Mouse (Mus musculus) midbrain, embryonic 16.5 days (tissue): ENCODE results near the gene Ano9. TPM values are rescaled to one million over a fixed set of nuclear protein-coding genes. Genes with fewer than 3 reads are reported as not detected.

Source experiments
- ATAC-seq: fragments of 200-750 bp; cut with Nextera tagmentation; 2 replicates; pipeline ENCODE4 v1.8.0; 2017; ENCODE audit warnings: moderate TSS enrichment
- H3K27ac ChIP-seq: fragments of 300-500 bp; sonication (generic); 2 replicates; pipeline ENCODE4 v1.5.1; 2014; ENCODE audit warnings: mild to moderate bottlenecking, low read length, mixed read lengths
- H3K27me3 ChIP-seq: fragments of 300-500 bp; sonication (generic); 2 replicates; pipeline ENCODE4 v1.6.1; 2014; ENCODE audit warnings: low read depth, low read length, mixed read lengths; ENCODE audit not compliant: control insufficient read depth, insufficient read depth
- H3K36me3 ChIP-seq: fragments of 300-500 bp; sonication (generic); 2 replicates; pipeline ENCODE4 v1.6.1; 2014; ENCODE audit warnings: mild to moderate bottlenecking, low read length, moderate library complexity, mixed read lengths; ENCODE audit not compliant: control insufficient read depth, insufficient read depth
- H3K4me1 ChIP-seq: fragments of 300-500 bp; sonication (generic); 2 replicates; pipeline ENCODE4 v1.6.1; 2014; ENCODE audit warnings: mild to moderate bottlenecking, low read length, mixed read lengths; ENCODE audit not compliant: control insufficient read depth, insufficient read depth
- H3K4me2 ChIP-seq: fragments of 300-500 bp; sonication (generic); 2 replicates; pipeline ENCODE4 v1.6.1; 2014; ENCODE audit warnings: mild to moderate bottlenecking, low read length, mixed read lengths
- H3K4me3 ChIP-seq: fragments of 300-500 bp; sonication (generic); 2 replicates; pipeline ENCODE4 v1.5.1; 2014; ENCODE audit warnings: low read depth, mild to moderate bottlenecking, low read length, moderate library complexity, mixed read lengths
- H3K9ac ChIP-seq: fragments of 300-500 bp; sonication (generic); 2 replicates; pipeline ENCODE4 v1.6.1; 2014; ENCODE audit warnings: low read depth, low read length, mixed read lengths
- H3K9me3 ChIP-seq: fragments of 300-500 bp; sonication (generic); replicated peaks from 2 replicates; pipeline ENCODE4 v1.6.1; 2014; ENCODE audit warnings: mild to moderate bottlenecking, low read length, mixed read lengths; ENCODE audit not compliant: control insufficient read depth, poor library complexity, severe bottlenecking
- WGBS: fragments of 180-500 bp; shearing (Covaris S2); extraction: QIAGEN DNeasy Blood & Tissue Kit; methylation state at CpG from one replicate; pipeline ENCODE4 v1.1.7; 2014; 5-methylcytosine and 5-hydroxymethylcytosine counted together
- polyA plus RNA-seq: library from polyadenylated mRNA; unstranded; fragments of >200 nt; fragmentation: Nextera tagmentation; extraction: Ambion mirVana; gene quantifications from 2 replicates; pipeline ENCODE4 v1.2.1, GENCODE M21; 2015

Gene Ano9
- polyA plus RNA-seq, 1 experiment from 2014 or later = 0.28 TPM

- no peak within 1 kb of the TSS for H3K4me3 ChIP-seq
- no peaks in the 10 kb centered on the region for H3K27me3 ChIP-seq
- no peaks in the 10 kb centered on the region for H3K36me3 ChIP-seq
- H3K4me2 ChIP-seq = no peak within 1 kb of the TSS
- no peak for ATAC-seq
- WGBS = 91% methylated on average over 15 of the region's 15 CpGs
- H3K4me1 ChIP-seq = no peaks in the 10 kb centered on the region
- no peak within 1 kb of the TSS for H3K9ac ChIP-seq
- H3K27ac ChIP-seq = no peak within 1 kb of the TSS
- no peaks in the 10 kb centered on the region for H3K9me3 ChIP-seq
Observed at GRCm38 (mm10) chr7:141077841-141078240, 39.8 kb downstream of the Ano9 start, which contains the start of gene Pkp3. Gene Pkp3 (plus strand): TSS chr7:141078218.

- 86% methylated on average over 4 of the region's 4 CpGs for WGBS
- H3K27ac ChIP-seq = no peak overlapping the region
- H3K4me2 ChIP-seq = no peak overlapping the region
- no peaks in the 10 kb centered on the region for H3K9me3 ChIP-seq
- no peak overlapping the region for H3K4me3 ChIP-seq
- H3K4me1 ChIP-seq = peaks cover 21% of the 10 kb centered on the region; the same call in 1 of the 2 replicates
- H3K36me3 ChIP-seq = no peaks in the 10 kb centered on the region
- no peak for ATAC-seq
- H3K27me3 ChIP-seq = no peaks in the 10 kb centered on the region
- H3K9ac ChIP-seq = no peak overlapping the region
Observed at GRCm38 (mm10) chr7:141073782-141074181, 43.8 kb downstream of the Ano9 start.

DNA sequence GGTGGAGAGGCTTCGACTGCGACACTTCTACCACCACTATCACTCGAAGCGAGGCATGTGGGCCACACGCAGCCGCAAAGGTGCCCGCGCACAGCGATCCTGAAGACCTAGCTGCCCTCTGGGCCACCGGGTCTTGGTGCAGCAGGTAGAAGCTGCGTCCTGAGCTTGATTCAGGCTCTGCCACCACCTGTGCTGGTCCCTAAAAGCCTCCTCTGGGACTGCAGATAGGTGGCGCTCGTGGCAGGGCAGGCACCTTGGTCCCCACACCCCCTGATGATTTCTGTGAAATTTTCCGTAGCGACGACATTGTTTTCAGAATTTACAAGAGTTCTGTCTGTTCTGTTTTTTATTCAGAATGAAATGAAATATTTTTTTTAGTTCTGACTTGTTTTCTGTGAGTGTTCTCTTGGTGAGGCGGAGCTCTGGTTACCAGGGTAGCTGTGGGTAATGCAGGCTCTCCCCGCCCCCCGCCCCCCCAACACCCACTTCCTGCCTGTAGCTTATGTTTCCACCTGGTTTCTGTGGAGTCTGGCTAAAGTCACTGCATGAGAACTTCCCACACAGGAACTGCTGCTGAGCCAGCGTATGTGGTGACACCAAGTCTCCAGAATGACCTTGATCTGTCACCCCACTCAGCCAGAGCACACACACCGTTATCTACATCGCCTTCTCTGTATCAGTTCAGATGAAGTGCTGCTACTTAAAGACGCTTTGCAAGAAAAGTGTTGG is 45.4 kb downstream of the Ano9 start:
- Histone ChIP-seq H3K4me1 (peaks cover 21% of the 10 kb centered on the region; the same call in 1 of the 2 replicates), H3K4me3 (no peak overlapping the region), H3K9me3 (no peaks in the 10 kb centered on the region), H3K27ac (no peak overlapping the region), H3K9ac (no peak overlapping the region), H3K36me3 (peaks cover 13% of the 10 kb centered on the region), H3K27me3 (no peaks in the 10 kb centered on the region), H3K4me2 (no peak overlapping the region; the same call in 1 of the 2 replicates)
- no peak for ATAC-seq
- WGBS = 46% methylated on average over 23 of the region's 23 CpGs

- Histone ChIP-seq H3K27me3 (no peaks in the 10 kb centered on the region), H3K36me3 (peaks cover 26% of the 10 kb centered on the region), H3K27ac (peak overlapping the region; percentile 93), H3K9ac (peak overlapping the region; percentile 76), H3K4me3 (peak overlapping the region; percentile 41), H3K4me1 (peaks cover 21% of the 10 kb centered on the region; the same call in 1 of the 2 replicates), H3K4me2 (peak overlapping the region; percentile 77), H3K9me3 (no peaks in the 10 kb centered on the region)
- ATAC-seq = peak; percentile 75
- 1% methylated on average over 51 of the region's 51 CpGs for whole genome bisulfite sequencing
Observed at GRCm38 (mm10) chr7:141070058-141070862, 47.3 kb downstream of the Ano9 start.

- H3K4me3 ChIP-seq = no peak overlapping the region
- peaks cover 42% of the 10 kb centered on the region for H3K36me3 ChIP-seq
- peaks cover 21% of the 10 kb centered on the region; the same call in 1 of the 2 replicates for H3K4me1 ChIP-seq
- no peaks in the 10 kb centered on the region for H3K9me3 ChIP-seq
- H3K9ac ChIP-seq = no peak overlapping the region
- no peak for ATAC-seq
- 78% methylated on average over 19 of the region's 19 CpGs for WGBS
- no peak overlapping the region for H3K27ac ChIP-seq
- no peak overlapping the region for H3K4me2 ChIP-seq
- H3K27me3 ChIP-seq = no peaks in the 10 kb centered on the region
Observed at GRCm38 (mm10) chr7:141068351-141068750, 49.3 kb downstream of the Ano9 start.

- no peak overlapping the region for H3K4me2 ChIP-seq
- H3K4me1 ChIP-seq = peaks cover 20% of the 10 kb centered on the region
- ATAC-seq = no peak
- no peak overlapping the region for H3K27ac ChIP-seq
- H3K4me3 ChIP-seq = no peak overlapping the region
- no peaks in the 10 kb centered on the region for H3K27me3 ChIP-seq
- H3K9ac ChIP-seq = no peak overlapping the region
- no peaks in the 10 kb centered on the region for H3K9me3 ChIP-seq
- peaks cover 42% of the 10 kb centered on the region for H3K36me3 ChIP-seq
- 93% methylated on average over 7 of the region's 7 CpGs for WGBS
Observed at GRCm38 (mm10) chr7:141064576-141064975, 53.0 kb downstream of the Ano9 start.

DNA sequence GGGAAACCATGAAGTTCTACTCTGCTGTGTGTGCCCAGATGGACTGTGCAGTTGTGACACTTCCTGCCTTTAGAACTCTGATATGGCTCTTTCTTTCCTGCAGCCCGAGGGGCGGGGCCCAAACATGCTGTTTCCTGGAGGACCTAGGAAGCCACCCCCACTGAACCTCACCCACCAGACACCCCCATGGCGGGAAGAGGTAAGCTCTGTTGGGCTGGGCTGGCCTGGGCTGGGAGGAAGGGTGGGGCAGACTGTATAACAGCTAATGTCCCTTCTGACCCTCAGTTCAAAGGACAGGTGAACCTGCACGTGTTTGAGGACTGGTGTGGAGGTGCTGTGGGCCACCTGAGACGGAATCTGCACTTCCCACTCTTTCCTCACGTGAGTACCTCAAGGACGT is 53.4 kb downstream of the Ano9 start:
- WGBS = 88% methylated on average over 7 of the region's 7 CpGs

DNA sequence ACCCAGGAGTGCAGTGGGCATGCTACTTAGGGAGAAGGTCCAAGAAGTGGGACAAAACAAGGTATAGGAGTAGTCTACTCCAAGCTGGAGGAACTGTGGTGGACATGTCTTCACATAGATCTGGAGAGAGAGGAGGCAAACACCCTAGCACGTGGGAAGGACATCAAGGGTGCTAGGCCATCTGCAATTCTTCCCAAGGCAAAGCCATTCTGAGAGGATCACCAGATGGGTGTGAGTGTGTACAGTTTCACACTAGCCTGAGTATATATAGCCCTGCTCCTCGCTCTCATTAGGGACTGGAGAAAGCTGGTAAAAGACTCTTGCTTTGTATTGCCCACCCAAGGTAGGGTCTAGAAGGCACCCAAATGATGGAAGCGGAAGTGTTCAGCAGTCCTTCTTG is 54.3 kb downstream of the Ano9 start:
- 93% methylated on average over 3 of the region's 3 CpGs for WGBS

More for the DNA sequence above, 53.4 kb downstream of the Ano9 start:
- Histone ChIP-seq H3K36me3 (peaks cover 42% of the 10 kb centered on the region), H3K4me1 (peaks cover 21% of the 10 kb centered on the region), H3K4me2 (no peak overlapping the region), H3K4me3 (no peak overlapping the region), H3K9me3 (no peaks in the 10 kb centered on the region), H3K9ac (no peak overlapping the region), H3K27ac (no peak overlapping the region), H3K27me3 (no peaks in the 10 kb centered on the region)
- ATAC-seq = no peak

GRCm38 (mm10) chr7:141062525-141062924 is 55.1 kb downstream of the Ano9 start:
- Histone ChIP-seq H3K27me3 (no peaks in the 10 kb centered on the region), H3K27ac (no peak overlapping the region), H3K4me2 (peak overlapping the region; percentile 61), H3K9ac (peak overlapping the region; percentile 100), H3K9me3 (no peaks in the 10 kb centered on the region), H3K4me1 (peaks cover 21% of the 10 kb centered on the region), H3K36me3 (peaks cover 32% of the 10 kb centered on the region), H3K4me3 (no peak overlapping the region; the same call in 1 of the 2 replicates)
- no peak for ATAC-seq
- WGBS = 87% methylated on average over 7 of the region's 7 CpGs

More for the DNA sequence above, 54.3 kb downstream of the Ano9 start:
- Histone ChIP-seq H3K9ac (no peak overlapping the region), H3K4me3 (no peak overlapping the region), H3K4me1 (peaks cover 21% of the 10 kb centered on the region), H3K4me2 (no peak overlapping the region), H3K9me3 (no peaks in the 10 kb centered on the region), H3K27me3 (no peaks in the 10 kb centered on the region), H3K36me3 (peaks cover 40% of the 10 kb centered on the region), H3K27ac (no peak overlapping the region)
- ATAC-seq = no peak
